Mouse (Mus musculus): Measurements from ENCODE around the gene Jpt1. TPM values are rescaled to one million over a fixed set of nuclear protein-coding genes. Genes with fewer than 3 reads are reported as not detected.
"Not testable (repeated sequence)": the region's sequence is repeated elsewhere in the genome, so short reads cannot be mapped to it uniquely, and the experiment has no call there.

The Jpt1 gene
- total RNA-seq (2021): 100 to 1,000 TPM; 140 to 142 TPM
- long read RNA-seq, experiment 1, partial matches to known transcripts: 3 of 14 reads
- long read RNA-seq, experiment 1, other reads (novel, unspliced or antisense): 11 of 14 reads
- long read RNA-seq, experiment 2, partial matches to known transcripts: 3 of 39 reads
- long read RNA-seq, experiment 2, other reads (novel, unspliced or antisense): 32 of 39 reads

DNA sequence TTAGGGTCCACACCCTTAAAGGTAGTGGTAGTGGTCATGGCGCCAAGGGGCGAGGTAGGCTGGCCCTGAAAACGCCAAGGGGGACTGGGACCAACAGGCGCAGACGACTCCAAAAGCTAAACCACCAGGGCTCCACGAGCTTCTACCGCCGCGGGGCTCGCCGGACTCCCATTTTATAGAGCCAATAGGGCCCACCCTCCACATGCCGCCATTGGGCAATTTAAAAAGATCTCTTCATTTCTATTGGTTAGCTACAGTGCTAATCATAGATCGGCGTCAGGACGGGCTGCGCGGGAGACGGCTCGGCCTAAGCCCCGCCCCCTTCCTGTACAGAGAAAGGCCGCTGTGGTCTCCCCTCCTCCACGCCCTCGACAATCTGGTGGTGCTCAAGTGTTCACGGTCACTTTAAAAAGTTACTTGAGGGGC, at the start of gene Jpt1:
Gene Jpt1, minus strand, starts transcription at position 150 of the 426 bp plus-strand sequence.
- TF ChIP-seq CTCF (conservative IDR thresholded peaks at IDR 0.05): no peak
- DNase-seq (ENCODE audit: low spot score in 2 of 2): peak; percentile 96 to 97
- H3K27ac ChIP-seq: peak within 1 kb of the TSS; percentile 93
- peak within 1 kb of the TSS; percentile 85 for H3K4me3 ChIP-seq

DNA sequence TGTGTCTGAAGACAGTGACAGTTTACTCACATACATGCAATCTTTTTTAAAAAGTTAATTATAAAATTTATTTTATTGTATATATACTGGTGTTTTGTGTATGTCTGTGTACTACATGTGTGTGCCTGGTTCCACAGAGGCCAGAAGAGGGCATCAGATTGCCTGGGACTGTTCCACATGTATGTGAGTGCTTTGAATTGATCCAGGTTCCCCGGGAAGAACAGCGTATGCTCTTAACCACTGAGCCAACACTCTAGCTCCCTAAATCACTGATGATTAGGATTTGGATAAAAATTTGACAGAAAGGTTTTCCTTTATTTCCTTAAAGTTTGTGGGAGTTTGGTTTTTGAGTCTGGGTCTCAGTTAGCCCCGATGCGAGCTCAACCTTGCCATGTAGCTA, 49.2 kb upstream of the Jpt1 start:
- peak; percentile 41 for TF ChIP-seq CTCF (conservative IDR thresholded peaks at IDR 0.05)
- DNase-seq (ENCODE audit: low spot score in 2 of 2): no peak
- H3K4me3 ChIP-seq: peak overlapping the region; percentile 76
- peak overlapping the region; percentile 99 for H3K27ac ChIP-seq

DNA sequence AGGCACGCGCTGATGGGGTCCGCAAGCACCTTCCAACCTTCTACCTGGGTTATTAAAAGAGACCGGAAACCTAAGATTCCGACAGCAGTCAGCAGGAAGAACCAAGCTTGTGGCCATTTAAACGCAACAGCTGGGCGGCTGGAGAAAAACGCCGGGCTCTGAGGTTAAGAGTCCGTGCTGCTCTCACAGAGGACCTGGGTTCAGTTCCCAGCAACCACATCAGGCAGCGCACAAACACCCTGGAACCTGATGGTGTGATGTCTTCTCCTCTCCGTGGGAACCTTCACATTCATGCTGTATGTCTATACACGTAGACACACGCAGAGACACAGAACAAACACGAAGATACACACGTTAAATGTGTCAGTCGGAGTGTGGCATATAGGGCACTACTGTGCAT, 41.5 kb upstream of the Jpt1 start:
- H3K4me3 ChIP-seq: no peak overlapping the region
- no peak for DNase-seq (ENCODE audit: low spot score in 2 of 2)
- H3K27ac ChIP-seq: no peak overlapping the region
- TF ChIP-seq CTCF (conservative IDR thresholded peaks at IDR 0.05): no peak

DNA sequence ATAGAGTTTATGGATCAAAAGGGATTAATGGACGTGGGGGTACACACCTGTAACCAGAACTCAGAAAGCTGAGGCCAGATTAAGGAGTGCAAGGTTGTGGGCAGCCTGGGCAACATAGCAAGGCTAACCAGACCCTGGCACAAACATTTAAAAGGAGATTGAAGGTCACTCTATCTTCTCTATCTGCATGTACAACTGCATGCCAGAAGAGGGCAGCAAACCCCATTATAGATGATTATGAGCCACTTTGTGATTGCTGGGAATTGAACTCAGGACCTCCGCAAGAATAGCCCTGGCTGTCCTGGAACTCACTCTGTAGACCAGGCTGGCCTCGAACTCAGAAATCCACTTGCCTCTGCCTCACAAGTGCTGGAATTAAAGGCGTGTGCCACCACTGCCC, 38.6 kb upstream of the Jpt1 start:
- no peak for DNase-seq (ENCODE audit: low spot score in 2 of 2)
- TF ChIP-seq CTCF (conservative IDR thresholded peaks at IDR 0.05): peak; percentile 74
- Histone ChIP-seq H3K4me3 (no peak overlapping the region), H3K27ac (no peak overlapping the region)

DNA sequence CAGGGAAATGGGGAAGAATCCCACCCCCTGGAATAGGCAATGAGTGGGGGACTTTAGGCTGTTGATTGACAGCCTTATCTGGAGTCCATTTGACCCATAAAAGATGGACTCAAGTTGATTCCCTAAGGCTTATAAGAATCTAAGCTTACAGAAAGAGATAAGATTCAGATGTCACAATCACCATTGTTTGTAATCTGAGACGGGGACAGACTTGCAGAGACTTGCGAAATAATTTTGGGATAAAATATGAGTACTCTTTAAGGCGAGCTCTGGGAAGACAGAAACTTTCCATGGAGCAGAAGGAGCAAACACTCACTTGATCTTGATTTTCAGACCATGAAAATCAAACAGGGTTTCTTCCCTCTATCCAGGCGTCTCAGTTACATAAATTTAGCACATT, 29.4 kb upstream of the Jpt1 start:
- Histone ChIP-seq H3K4me3 (no peak overlapping the region), H3K27ac (no peak overlapping the region)
- TF ChIP-seq CTCF (conservative IDR thresholded peaks at IDR 0.05): no peak
- DNase-seq (ENCODE audit: low spot score in 2 of 2): no peak

DNA sequence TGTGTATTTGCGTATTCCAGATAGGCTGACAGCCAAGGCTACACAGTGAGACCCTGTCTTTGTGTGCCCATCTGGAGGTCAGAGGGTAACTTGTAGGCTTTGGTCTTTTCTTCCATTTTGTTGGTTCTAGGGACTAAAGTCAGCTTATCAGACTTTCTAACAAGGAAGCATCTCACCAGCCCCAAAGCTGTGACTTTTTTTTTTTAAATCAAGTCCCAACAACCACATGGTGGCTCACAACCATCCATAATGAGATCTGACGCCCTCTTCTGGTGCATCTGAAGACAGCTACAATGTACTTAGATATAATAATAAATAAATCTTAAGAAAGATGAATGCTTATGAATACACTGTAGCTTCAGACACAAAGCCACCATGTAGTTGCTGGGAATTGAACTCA, 23.9 kb upstream of the Jpt1 start:
- no peak for DNase-seq (ENCODE audit: low spot score in 2 of 2)
- peak; percentile 60 for TF ChIP-seq CTCF (conservative IDR thresholded peaks at IDR 0.05)
- Histone ChIP-seq H3K27ac (no peak overlapping the region), H3K4me3 (no peak overlapping the region)

DNA sequence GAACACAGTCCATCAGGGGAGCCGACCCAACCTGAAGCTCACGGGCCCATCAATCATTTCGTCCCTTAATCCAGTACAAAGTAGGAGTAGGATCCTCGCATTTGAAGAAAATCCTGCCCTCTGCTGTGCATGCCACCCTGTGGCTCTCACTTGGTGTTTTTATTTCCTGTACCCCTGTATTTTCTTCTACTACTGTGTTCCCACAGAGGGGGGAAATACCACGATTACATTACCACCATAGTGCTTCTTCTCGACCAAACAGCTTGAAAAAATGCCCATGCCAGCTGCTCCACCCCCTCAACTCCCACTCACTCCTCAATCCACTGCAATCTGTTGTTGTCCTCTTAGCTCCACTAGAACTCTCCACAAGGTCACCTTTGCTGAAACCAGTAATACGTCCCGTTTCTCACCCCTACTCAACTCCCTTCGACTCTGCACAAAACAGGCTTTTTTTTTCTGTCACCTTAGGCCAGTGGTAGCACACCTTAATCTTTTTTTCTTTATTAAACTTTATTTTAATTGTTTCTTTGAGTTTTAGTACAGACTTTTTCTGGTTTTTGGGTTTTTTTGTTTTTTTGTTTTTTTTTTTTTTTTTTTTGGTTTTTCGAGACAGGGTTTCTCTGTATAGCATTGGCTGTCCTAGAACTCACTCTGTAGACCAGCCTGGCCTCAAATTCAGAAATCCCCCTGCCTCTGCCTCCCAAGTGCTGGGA, 22.8 kb upstream of the Jpt1 start:
- peak; percentile 55 for TF ChIP-seq CTCF (conservative IDR thresholded peaks at IDR 0.05)
- Histone ChIP-seq H3K27ac (peak overlapping the region; percentile 95), H3K4me3 (peak overlapping the region; percentile 80; the same call in 1 of the 2 replicates)
- DNase-seq (ENCODE audit: low spot score in 2 of 2): peak; percentile 38 to 39

DNA sequence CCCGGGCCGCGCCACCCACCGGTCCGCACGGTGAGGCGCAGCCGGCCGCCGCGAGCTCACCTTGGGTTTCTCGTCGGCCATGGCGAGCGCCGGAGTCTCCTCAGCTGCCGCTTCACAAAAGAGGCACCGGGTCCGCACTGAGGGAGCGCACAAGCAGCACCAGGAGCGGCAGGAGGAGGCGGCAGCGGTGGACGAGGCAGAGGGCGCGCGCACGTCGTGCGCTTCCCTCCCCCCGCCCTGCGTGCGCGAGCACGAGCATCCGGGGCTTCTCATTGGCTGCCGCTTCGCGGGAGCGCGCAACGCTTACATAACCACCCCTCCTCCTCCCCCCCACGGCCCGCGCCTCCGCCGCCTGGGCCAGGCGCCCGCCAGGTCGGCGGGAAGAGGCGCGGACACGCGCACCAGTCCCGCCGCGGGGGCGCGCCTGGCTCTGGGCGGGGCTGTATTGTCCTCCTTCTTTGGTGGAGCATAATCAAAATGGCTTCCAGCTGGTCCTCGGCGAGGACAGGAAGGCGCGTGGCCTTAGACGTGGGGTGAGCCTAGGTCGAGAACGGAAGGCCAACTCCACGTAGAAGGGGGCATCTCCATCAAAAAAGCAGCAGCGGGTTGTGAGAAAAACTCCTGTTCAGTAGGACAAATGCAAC, 22.0 kb upstream of the Jpt1 start, which contains the start of gene Sumo2:
Gene Sumo2, minus strand, starts transcription at position 239 of the 644 bp plus-strand sequence.
- TF ChIP-seq CTCF (conservative IDR thresholded peaks at IDR 0.05): peak; percentile 33
- DNase-seq (ENCODE audit: low spot score in 2 of 2): peak; percentile 95 to 99

DNA sequence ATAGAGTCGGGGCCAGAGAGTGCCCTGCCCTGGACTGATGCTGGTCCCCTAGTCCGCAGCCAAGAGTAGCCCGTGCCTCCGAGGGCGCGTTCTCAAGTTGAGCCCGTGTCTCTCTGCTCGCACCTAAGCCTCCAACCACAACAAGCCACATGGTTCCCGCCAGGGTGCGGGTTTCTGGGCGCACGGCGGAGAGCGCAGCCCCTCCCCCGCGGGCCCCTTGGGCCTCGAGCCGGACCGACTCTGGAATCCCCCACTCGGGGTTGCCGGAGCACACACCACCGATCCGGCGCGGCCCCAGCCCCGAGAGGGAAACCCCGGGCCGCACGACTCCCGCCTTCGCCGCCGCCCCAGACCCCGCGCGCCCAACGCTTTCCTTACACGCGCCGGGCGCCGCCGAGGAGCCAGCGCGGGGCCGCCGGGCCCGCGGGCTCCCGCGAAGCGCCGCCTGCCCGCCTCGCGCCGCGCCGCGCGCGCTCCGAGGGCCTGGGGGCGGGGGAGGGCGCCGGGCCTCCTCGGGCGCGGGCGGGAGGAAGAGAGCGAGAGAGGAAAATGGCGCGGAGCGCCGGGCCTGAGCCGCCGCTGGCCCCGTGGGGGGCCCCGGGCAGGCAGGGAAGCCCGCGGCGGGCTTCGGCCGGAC, 21.3 kb upstream of the Jpt1 start:
- Histone ChIP-seq H3K27ac (peak overlapping the region; percentile 95), H3K4me3 (peak overlapping the region; percentile 80)
- DNase-seq (ENCODE audit: low spot score in 2 of 2): peak; percentile 32 to 67
- no peak for TF ChIP-seq CTCF (conservative IDR thresholded peaks at IDR 0.05)

More for the DNA sequence above, 22.0 kb upstream of the Jpt1 start, which contains the start of gene Sumo2:
- peak within 1 kb of the TSS; percentile 95 for H3K27ac ChIP-seq
- H3K4me3 ChIP-seq: peak within 1 kb of the TSS; percentile 80

DNA sequence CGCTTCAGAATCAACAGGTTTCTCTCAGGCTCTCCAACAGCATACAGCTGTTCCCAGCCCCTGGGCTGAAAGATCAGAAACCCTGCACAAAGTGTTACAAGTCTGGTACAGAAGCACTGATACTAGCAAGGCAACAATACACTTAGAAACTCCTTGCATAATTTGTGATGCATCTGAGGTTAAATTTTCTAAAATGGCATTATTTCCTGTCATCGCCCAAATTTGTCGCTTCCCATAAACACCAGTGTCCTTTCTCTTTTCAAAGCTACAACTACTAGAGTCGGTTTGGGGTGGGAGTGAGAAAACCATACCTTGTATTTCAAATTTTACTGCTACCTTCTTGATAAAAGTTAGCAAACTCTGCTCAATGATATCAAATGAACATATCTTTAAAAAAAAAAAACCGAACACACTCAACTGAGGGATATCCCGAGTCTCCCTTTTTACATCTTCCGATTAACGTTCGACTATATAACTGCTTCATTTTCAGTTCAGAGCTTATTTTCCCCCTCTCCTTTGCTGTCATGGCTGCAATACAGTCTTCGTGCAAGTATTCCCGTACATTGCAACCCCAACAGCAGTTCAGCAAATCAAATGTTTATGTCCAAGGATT, 20.7 kb upstream of the Jpt1 start:
- TF ChIP-seq CTCF (conservative IDR thresholded peaks at IDR 0.05): no peak
- peak overlapping the region; percentile 80 for H3K4me3 ChIP-seq
- H3K27ac ChIP-seq: peak overlapping the region; percentile 95
- no peak for DNase-seq (ENCODE audit: low spot score in 2 of 2)

DNA sequence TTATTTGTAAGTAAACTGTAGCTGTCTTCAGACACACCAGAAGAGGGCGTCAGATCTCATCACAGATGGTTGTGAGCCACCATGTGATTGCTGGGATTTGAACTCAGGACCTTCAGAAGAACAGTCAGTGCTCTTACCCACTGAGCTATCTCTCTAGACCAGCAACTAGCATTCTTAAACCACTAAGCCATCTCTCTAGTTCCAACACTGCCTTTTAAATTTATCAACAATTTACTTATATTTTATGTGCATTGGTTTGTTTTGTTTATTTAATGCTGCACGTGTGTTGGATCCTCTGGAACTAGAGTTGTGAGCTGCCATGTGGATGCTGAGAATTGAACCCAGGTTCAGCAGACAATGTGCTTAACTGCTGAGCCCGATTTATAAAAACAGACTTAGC, 12.3 kb upstream of the Jpt1 start:
- not testable (repeated sequence) for H3K27ac ChIP-seq; DNase-seq (ENCODE audit: low spot score in 2 of 2); H3K4me3 ChIP-seq
- peak; percentile 36 for TF ChIP-seq CTCF (conservative IDR thresholded peaks at IDR 0.05)

DNA sequence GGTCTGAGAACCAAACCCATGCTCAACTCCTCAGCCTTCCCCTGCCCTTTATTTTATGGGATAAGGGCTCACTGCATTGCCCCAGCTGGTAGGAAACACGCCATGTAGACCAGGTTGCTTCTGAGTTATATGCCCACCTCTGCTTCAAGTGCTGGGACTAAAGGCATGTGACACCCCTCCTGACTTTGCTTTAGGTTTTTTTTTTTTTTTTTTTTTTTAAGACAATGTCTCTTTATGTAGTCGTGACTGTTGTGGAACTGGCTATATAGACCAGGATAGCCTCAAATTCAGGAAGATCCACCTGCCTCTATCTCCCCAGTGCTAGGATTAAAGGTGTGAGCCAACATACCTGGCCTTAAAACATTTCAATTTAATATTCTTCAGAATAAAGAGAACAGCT, 8.5 kb upstream of the Jpt1 start:
- DNase-seq (ENCODE audit: low spot score in 2 of 2): no peak
- no peak overlapping the region for H3K4me3 ChIP-seq
- no peak for TF ChIP-seq CTCF (conservative IDR thresholded peaks at IDR 0.05)
- no peak overlapping the region for H3K27ac ChIP-seq

Measured in layer of hippocampus, adult 2 months (tissue).